Comparison of ENCODE assay signal across 14 mouse cellular contexts in the genomic region with DNA sequence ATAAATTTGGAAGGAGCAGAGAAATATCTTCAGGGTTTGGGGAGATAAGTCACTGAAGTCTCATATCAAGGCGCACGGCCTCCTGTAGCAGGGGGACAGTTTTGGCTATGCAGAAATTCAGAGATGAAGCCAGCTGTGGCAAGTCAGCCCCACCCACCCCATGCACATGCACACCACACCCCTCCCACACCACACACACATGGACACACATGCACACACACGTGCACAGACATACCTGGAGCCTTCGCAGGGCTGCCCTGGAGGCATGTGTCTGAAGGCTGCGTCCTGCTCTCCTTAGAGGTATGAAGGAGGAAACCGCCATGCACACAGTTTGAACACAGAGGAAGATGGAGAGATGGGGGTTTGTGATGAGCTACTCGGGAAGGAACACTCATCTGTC.
"Had no signal": no experiment of that assay in that cellular context is flagged by ENCODE, and none has a peak within 500 bp of the region (broad histone marks: within the 10 kb centered on the region; RNA-seq: fewer than 3 reads in every experiment).

No protein-coding gene starts in this region.

- H3K4me3 ChIP-seq: limb, embryonic 15.5 days; liver, embryonic 13.5 days had no signal

- H3K9ac ChIP-seq: limb, embryonic 15.5 days; liver, embryonic 13.5 days had no signal

- H3K27ac ChIP-seq: limb, embryonic 15.5 days; liver, embryonic 13.5 days; stomach, postnatal 0 days had no signal

- H3K4me2 ChIP-seq: limb, embryonic 15.5 days; liver, embryonic 13.5 days; midbrain, embryonic 11.5 days had no signal

- DNase-seq: kidney, adult 8-10 months; kidney, postnatal 25 days; layer of hippocampus, postnatal 36 days; liver, embryonic 13.5 days; lung, adult 18-20 months; lung, postnatal 36 days; retina, postnatal 1 day; right cerebral cortex, postnatal 4 days; thymus, postnatal 14 days had no signal

- H3K36me3 ChIP-seq: limb, embryonic 15.5 days; liver, embryonic 13.5 days had no signal

- ATAC-seq: intestine, postnatal 0 days; midbrain, embryonic 16.5 days had no signal

- H3K9me3 ChIP-seq: limb, embryonic 15.5 days; liver, embryonic 13.5 days had no signal
